29 mouse cellular contexts compared by ENCODE assay signal in genomic region chr8:47501994-47502393, GRCm38 (mm10).
"Had no signal": no experiment of that assay in that cellular context is flagged by ENCODE, and none has a peak within 500 bp of the region (broad histone marks: within the 10 kb centered on the region; RNA-seq: fewer than 3 reads in every experiment).

No protein-coding gene starts in this region.

- DNase-seq: heart, postnatal 10 days; heart, postnatal 14 days; heart, postnatal 36 days; heart, postnatal 4 days; kidney, adult 11 months; kidney, adult 2 months; kidney, adult 8-10 months; kidney, adult 9 months; kidney, postnatal 10 days; kidney, postnatal 14 days; kidney, postnatal 25 days; kidney, postnatal 36 days; kidney, postnatal 4 days; layer of hippocampus, adult 9-11 months; layer of hippocampus, postnatal 36 days had no signal

- H3K4me3 ChIP-seq: heart, embryonic 12.5 days; heart, embryonic 13.5 days; heart, embryonic 15.5 days; hindbrain, embryonic 10.5 days; hindbrain, embryonic 12.5 days; hindbrain, embryonic 13.5 days; hindbrain, embryonic 15.5 days; intestine, embryonic 15.5 days; kidney, embryonic 15.5 days; layer of hippocampus, adult 2 months; left cerebral cortex, adult 2 months had no signal

- H3K9me3 ChIP-seq: heart, embryonic 12.5 days; heart, embryonic 13.5 days; heart, embryonic 15.5 days; hindbrain, embryonic 10.5 days; hindbrain, embryonic 12.5 days; hindbrain, embryonic 13.5 days; hindbrain, embryonic 15.5 days; intestine, embryonic 15.5 days; kidney, embryonic 15.5 days had no signal

- H3K27ac ChIP-seq: heart, embryonic 13.5 days; heart, embryonic 15.5 days; hindbrain, embryonic 10.5 days; hindbrain, embryonic 12.5 days; hindbrain, embryonic 13.5 days; hindbrain, embryonic 14.5 days; hindbrain, embryonic 15.5 days; hindbrain, postnatal 0 days; intestine, embryonic 15.5 days; kidney, embryonic 15.5 days; kidney, postnatal 0 days; layer of hippocampus, adult 2 months; left cerebral cortex, adult 2 months had no signal

- H3K4me1 ChIP-seq: heart, embryonic 12.5 days; heart, embryonic 13.5 days; heart, embryonic 15.5 days; hindbrain, embryonic 10.5 days; hindbrain, embryonic 12.5 days; hindbrain, embryonic 13.5 days; hindbrain, embryonic 15.5 days; intestine, embryonic 15.5 days; kidney, embryonic 15.5 days had no signal

- H3K27me3 ChIP-seq: heart, embryonic 12.5 days; heart, embryonic 13.5 days; heart, embryonic 15.5 days; hindbrain, embryonic 12.5 days; hindbrain, embryonic 13.5 days; hindbrain, embryonic 15.5 days; intestine, embryonic 15.5 days; kidney, embryonic 15.5 days had no signal

- H3K9ac ChIP-seq: heart, embryonic 12.5 days; heart, embryonic 13.5 days; heart, embryonic 15.5 days; hindbrain, embryonic 12.5 days; hindbrain, embryonic 13.5 days; hindbrain, embryonic 14.5 days; hindbrain, embryonic 15.5 days; intestine, embryonic 15.5 days; kidney, embryonic 15.5 days had no signal
